Comparison of ENCODE assay signal across 21 mouse cellular contexts in the genomic region with DNA sequence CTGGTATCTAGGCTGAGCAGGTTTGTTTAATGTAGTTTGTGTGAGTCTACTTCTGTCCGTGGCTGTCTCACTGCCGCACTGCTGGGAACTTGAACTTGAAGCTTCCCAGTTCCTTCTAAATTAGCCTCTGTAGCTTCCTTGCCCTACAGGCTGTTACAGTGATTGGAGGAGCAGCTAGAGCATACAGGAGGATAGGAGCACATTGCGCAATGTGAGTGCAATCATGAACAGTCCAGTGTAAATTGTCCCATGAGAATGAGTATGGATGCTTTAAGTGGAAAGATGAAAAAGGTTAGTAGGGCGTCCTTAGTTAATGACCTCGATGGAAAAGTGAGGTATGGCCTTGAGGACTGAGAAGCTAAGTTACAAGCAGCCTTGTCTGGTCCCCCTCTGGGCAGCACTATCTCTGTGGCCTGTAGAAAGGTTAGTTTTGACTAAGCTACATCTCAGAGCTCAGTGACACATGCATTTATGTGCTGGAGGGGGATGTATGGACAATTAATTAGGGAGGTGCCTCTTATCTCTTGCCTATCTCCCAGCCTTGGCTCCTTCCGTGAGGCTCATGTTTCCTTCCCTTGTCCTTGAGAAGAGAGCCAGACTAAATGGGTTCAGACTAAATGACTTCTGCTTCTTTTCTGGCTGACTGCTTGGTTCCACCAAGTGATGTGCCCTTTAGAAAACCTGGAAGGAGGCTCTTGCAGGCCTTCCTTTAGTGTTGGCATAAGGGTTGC. TPM values are rescaled to one million over a fixed set of nuclear protein-coding genes. Genes with fewer than 3 reads are reported as not detected.
DNase-seq lines count a peak whose midpoint lies in the region; ATAC-seq and TF ChIP-seq lines count a peak whose summit lies in the region.
"Had no signal": no experiment of that assay in that cellular context is flagged by ENCODE, and none has a peak within 500 bp of the region (broad histone marks: within the 10 kb centered on the region; RNA-seq: fewer than 3 reads in every experiment).

No protein-coding gene starts in this region.

- no peak overlapping the region for H3K4me2 ChIP-seq in kidney, embryonic 15.5 days
- no peak overlapping the region for H3K4me2 ChIP-seq in liver, embryonic 13.5 days
- H3K4me2 ChIP-seq: embryonic facial prominence, embryonic 12.5 days; forebrain, embryonic 15.5 days; hindbrain, embryonic 15.5 days; limb, embryonic 15.5 days; midbrain, embryonic 12.5 days; stomach, embryonic 15.5 days had no signal

- WGBS in kidney, embryonic 15.5 days = 71% methylated on average over 6 of the region's 6 CpGs
- WGBS in liver, embryonic 13.5 days (ENCODE audit: insufficient replicate concordance) = 59% methylated on average over 6 of the region's 6 CpGs
- WGBS in olfactory bulb, adult 2 months = 82% methylated on average over 6 of the region's 6 CpGs

- no peak for DNase-seq in kidney, postnatal 25 days
- peak; percentile 18 for DNase-seq in adipocyte (ENCODE audit: low spot score)
- DNase-seq in liver, embryonic 13.5 days = no peak
- no peak for DNase-seq in spleen, postnatal 14 days (ENCODE audit: low spot score in 2 of 2)
- no peak for DNase-seq in spleen, postnatal 4 days (ENCODE audit: low spot score in 2 of 2)
- DNase-seq: adrenal gland, postnatal 36 days; cerebellum, adult 8-10 months; kidney, adult 2 months; kidney, postnatal 36 days; lung, postnatal 36 days; right cerebral cortex, adult 18-20 months; thymus, adult 2 months had no signal

- H3K9me3 ChIP-seq in kidney, embryonic 15.5 days (replicated peaks) = no peaks in the 10 kb centered on the region
- H3K9me3 ChIP-seq in liver, embryonic 13.5 days (replicated peaks) = no peaks in the 10 kb centered on the region
- H3K9me3 ChIP-seq: embryonic facial prominence, embryonic 12.5 days; forebrain, embryonic 15.5 days; G1E; hindbrain, embryonic 15.5 days; limb, embryonic 15.5 days; midbrain, embryonic 12.5 days; stomach, embryonic 15.5 days had no signal

- H3K27me3 ChIP-seq in kidney, embryonic 15.5 days = no peaks in the 10 kb centered on the region
- no peaks in the 10 kb centered on the region for H3K27me3 ChIP-seq in liver, embryonic 13.5 days
- H3K27me3 ChIP-seq: embryonic facial prominence, embryonic 12.5 days; forebrain, embryonic 15.5 days; hindbrain, embryonic 15.5 days; limb, embryonic 15.5 days; midbrain, embryonic 12.5 days; stomach, embryonic 15.5 days had no signal

- peaks cover 8% of the 10 kb centered on the region for H3K36me3 ChIP-seq in kidney, embryonic 15.5 days
- peaks cover 22% of the 10 kb centered on the region for H3K36me3 ChIP-seq in liver, embryonic 13.5 days
- H3K36me3 ChIP-seq: hindbrain, embryonic 15.5 days had no signal

- TF ChIP-seq CTCF in olfactory bulb, adult 2 months (IDR thresholded peaks at IDR 0.05; ENCODE audit: insufficient read depth, low read depth, low read length) = no peak

- no peak overlapping the region for H3K27ac ChIP-seq in kidney, embryonic 15.5 days
- peak overlapping the region; percentile 17; the same call in 1 of the 2 replicates for H3K27ac ChIP-seq in liver, embryonic 13.5 days
- 0 out of 2 replicates have a peak overlapping the region, but pooled peaks have one; percentile 8 for H3K27ac ChIP-seq in olfactory bulb, adult 2 months (ENCODE audit: insufficient read depth, low read depth, low read length)
- H3K27ac ChIP-seq: embryonic facial prominence, embryonic 12.5 days; hindbrain, embryonic 15.5 days; limb, embryonic 15.5 days; midbrain, embryonic 12.5 days; stomach, embryonic 15.5 days had no signal

- no peak overlapping the region for H3K9ac ChIP-seq in kidney, embryonic 15.5 days
- no peak overlapping the region for H3K9ac ChIP-seq in liver, embryonic 13.5 days
- H3K9ac ChIP-seq: embryonic facial prominence, embryonic 12.5 days; forebrain, embryonic 15.5 days; hindbrain, embryonic 15.5 days; limb, embryonic 15.5 days; midbrain, embryonic 12.5 days; stomach, embryonic 15.5 days had no signal

- peaks cover 13% of the 10 kb centered on the region; the same call in 1 of the 2 replicates for H3K4me1 ChIP-seq in kidney, embryonic 15.5 days
- H3K4me1 ChIP-seq in liver, embryonic 13.5 days (replicated peaks) = peaks cover 30% of the 10 kb centered on the region
- peaks cover 2% of the 10 kb centered on the region; the same call in 1 of the 2 replicates for H3K4me1 ChIP-seq in olfactory bulb, adult 2 months (ENCODE audit: control insufficient read depth, insufficient read depth, low read length)
- H3K4me1 ChIP-seq: embryonic facial prominence, embryonic 12.5 days; forebrain, embryonic 15.5 days; limb, embryonic 15.5 days; stomach, embryonic 15.5 days had no signal

- ATAC-seq in kidney, embryonic 15.5 days (replicated peaks; ENCODE audit: low FRiP score) = 0 out of 2 replicates have a peak, but pooled peaks have one; percentile 15
- ATAC-seq in liver, embryonic 13.5 days (ENCODE audit: low read depth) = peak; percentile 49; the same call in 1 of the 2 replicates

- no peak overlapping the region for H3K4me3 ChIP-seq in kidney, embryonic 15.5 days (replicated peaks)
- H3K4me3 ChIP-seq in liver, embryonic 13.5 days (replicated peaks) = no peak overlapping the region
- H3K4me3 ChIP-seq in olfactory bulb, adult 2 months (ENCODE audit: insufficient read depth, low read depth, low read length) = no peak overlapping the region
- H3K4me3 ChIP-seq: embryonic facial prominence, embryonic 12.5 days; forebrain, embryonic 15.5 days; hindbrain, embryonic 15.5 days; limb, embryonic 15.5 days; midbrain, embryonic 12.5 days; stomach, embryonic 15.5 days had no signal

- TF ChIP-seq POLR2A in olfactory bulb, adult 2 months (IDR thresholded peaks at IDR 0.05; ENCODE audit: insufficient read depth, low read depth, low read length) = no peak

RNA-seq across cellular contexts. Expression of gene Clasp1, which starts 39.7 kb away (rescaled TPM):
- polyA plus RNA-seq in kidney, embryonic 15.5 days (2015; fragmentation: Nextera tagmentation; extraction: Ambion mirVana) = 43.9 and 50.1 TPM in 2 replicates
- polyA plus RNA-seq in liver, embryonic 13.5 days (2015; fragmentation: Nextera tagmentation; extraction: Ambion mirVana) = 12.1 and 13.4 TPM in 2 replicates
- 160 and 347 TPM in 2 replicates for polyA plus RNA-seq in olfactory bulb, adult 2 months (2012; ENCODE audit: insufficient read depth, insufficient read length, low replicate concordance, missing spikeins)
